Mouse (Mus musculus): ENCODE results near the gene Mettl1. TPM values are rescaled to one million over a fixed set of nuclear protein-coding genes. Genes with fewer than 3 reads are reported as not detected.
A peak's percentile ranks its signal among the peaks of the same experiment; 100 is the strongest.
"Not testable (repeated sequence)": the region's sequence is repeated elsewhere in the genome, so short reads cannot be mapped to it uniquely, and the experiment has no call there.

Gene Mettl1
- polyA plus RNA-seq, 1 experiment from 2014 or later = 58.6 TPM

- peak overlapping the region; percentile 54 for H3K9ac ChIP-seq
- ATAC-seq (ENCODE audit: insufficient number of reproducible peaks, low FRiP score, low TSS enrichment, low read depth) = no peak
- 73% methylated on average over 9 of the region's 9 CpGs for WGBS
- H3K36me3 ChIP-seq = peaks cover 24% of the 10 kb centered on the region
- H3K27ac ChIP-seq = no peak overlapping the region
- peaks cover 26% of the 10 kb centered on the region for H3K4me1 ChIP-seq
- H3K4me3 ChIP-seq = peak overlapping the region; percentile 68
- H3K4me2 ChIP-seq = peak overlapping the region; percentile 74
- no peaks in the 10 kb centered on the region for H3K9me3 ChIP-seq
- H3K27me3 ChIP-seq = peaks cover 16% of the 10 kb centered on the region
These were observed 30.0 kb downstream of the Mettl1 start for GRCm38 (mm10) chr10:127071203-127071602.

- not testable (repeated sequence) for H3K4me3 ChIP-seq; ATAC-seq (ENCODE audit: insufficient number of reproducible peaks, low FRiP score, low TSS enrichment, low read depth); H3K4me2 ChIP-seq; H3K9me3 ChIP-seq; H3K27ac ChIP-seq; H3K9ac ChIP-seq
- peaks cover 13% of the 10 kb centered on the region for H3K36me3 ChIP-seq
- 90% methylated on average over 4 of the region's 4 CpGs for WGBS
- peaks cover 26% of the 10 kb centered on the region for H3K27me3 ChIP-seq
- H3K4me1 ChIP-seq = peaks cover 26% of the 10 kb centered on the region
These were observed 31.1 kb downstream of the Mettl1 start for GRCm38 (mm10) chr10:127072270-127072669.

GRCm38 (mm10) chr10:127072969-127073368 lies 31.8 kb downstream of the Mettl1 start:
- peaks cover 26% of the 10 kb centered on the region for H3K4me1 ChIP-seq
- not testable (repeated sequence) for ATAC-seq (ENCODE audit: insufficient number of reproducible peaks, low FRiP score, low TSS enrichment, low read depth); H3K9me3 ChIP-seq; H3K36me3 ChIP-seq; H3K27ac ChIP-seq; H3K4me3 ChIP-seq; H3K9ac ChIP-seq; H3K4me2 ChIP-seq
- WGBS = 79% methylated on average over 2 of the region's 2 CpGs
- H3K27me3 ChIP-seq = peaks cover 33% of the 10 kb centered on the region

GRCm38 (mm10) chr10:127073981-127074380 lies 32.8 kb downstream of the Mettl1 start:
- no peak overlapping the region for H3K27ac ChIP-seq
- H3K27me3 ChIP-seq = peaks cover 43% of the 10 kb centered on the region
- no peak overlapping the region for H3K9ac ChIP-seq
- no peaks in the 10 kb centered on the region for H3K36me3 ChIP-seq
- no peak for ATAC-seq (ENCODE audit: insufficient number of reproducible peaks, low FRiP score, low TSS enrichment, low read depth)
- 92% methylated on average over 1 of the region's 1 CpGs for WGBS
- H3K4me1 ChIP-seq = peaks cover 23% of the 10 kb centered on the region
- no peaks in the 10 kb centered on the region for H3K9me3 ChIP-seq
- H3K4me2 ChIP-seq = no peak overlapping the region
- H3K4me3 ChIP-seq = no peak overlapping the region

GRCm38 (mm10) chr10:127075080-127075479 lies 33.9 kb downstream of the Mettl1 start, which contains the start of gene Agap2:
Agap2 (plus strand) TSS chr10:127075284.
- Histone ChIP-seq H3K4me1 (peaks cover 28% of the 10 kb centered on the region), H3K36me3 (no peaks in the 10 kb centered on the region), H3K27ac (no peak within 1 kb of the TSS), H3K4me3 (no peak within 1 kb of the TSS), H3K27me3 (peaks cover 54% of the 10 kb centered on the region), H3K4me2 (no peak within 1 kb of the TSS), H3K9me3 (no peaks in the 10 kb centered on the region), H3K9ac (no peak within 1 kb of the TSS)
- WGBS = 54% methylated on average over 9 of the region's 9 CpGs
- no peak for ATAC-seq (ENCODE audit: insufficient number of reproducible peaks, low FRiP score, low TSS enrichment, low read depth)

- Histone ChIP-seq H3K27ac (no peak overlapping the region), H3K4me2 (no peak overlapping the region), H3K9ac (no peak overlapping the region), H3K36me3 (no peaks in the 10 kb centered on the region), H3K4me1 (peaks cover 34% of the 10 kb centered on the region), H3K27me3 (peaks cover 60% of the 10 kb centered on the region), H3K4me3 (no peak overlapping the region), H3K9me3 (no peaks in the 10 kb centered on the region)
- no peak for ATAC-seq (ENCODE audit: insufficient number of reproducible peaks, low FRiP score, low TSS enrichment, low read depth)
- 54% methylated on average over 8 of the region's 8 CpGs for WGBS
These were observed 34.4 kb downstream of the Mettl1 start for GRCm38 (mm10) chr10:127075651-127076050.

GRCm38 (mm10) chr10:127076082-127076481 lies 34.9 kb downstream of the Mettl1 start:
- Histone ChIP-seq H3K27ac (no peak overlapping the region), H3K9me3 (no peaks in the 10 kb centered on the region), H3K27me3 (peaks cover 64% of the 10 kb centered on the region), H3K4me3 (no peak overlapping the region), H3K4me2 (no peak overlapping the region), H3K9ac (no peak overlapping the region), H3K4me1 (peaks cover 34% of the 10 kb centered on the region), H3K36me3 (no peaks in the 10 kb centered on the region)
- no peak for ATAC-seq (ENCODE audit: insufficient number of reproducible peaks, low FRiP score, low TSS enrichment, low read depth)
- 27% methylated on average over 4 of the region's 4 CpGs for WGBS

GRCm38 (mm10) chr10:127077515-127077914 lies 36.3 kb downstream of the Mettl1 start:
- Histone ChIP-seq H3K27ac (no peak overlapping the region), H3K4me1 (peaks cover 40% of the 10 kb centered on the region), H3K4me2 (no peak overlapping the region), H3K27me3 (peaks cover 79% of the 10 kb centered on the region), H3K9ac (no peak overlapping the region), H3K36me3 (no peaks in the 10 kb centered on the region), H3K9me3 (no peaks in the 10 kb centered on the region), H3K4me3 (no peak overlapping the region)
- WGBS = 2% methylated on average over 10 of the region's 10 CpGs
- ATAC-seq (ENCODE audit: insufficient number of reproducible peaks, low FRiP score, low TSS enrichment, low read depth) = no peak

- 2% methylated on average over 11 of the region's 12 CpGs for WGBS
- Histone ChIP-seq H3K9ac (no peak overlapping the region), H3K36me3 (no peaks in the 10 kb centered on the region)
These were observed 36.9 kb downstream of the Mettl1 start for GRCm38 (mm10) chr10:127078001-127078676.

GRCm38 (mm10) chr10:127078677-127079575 lies 37.7 kb downstream of the Mettl1 start:
- H3K9me3 ChIP-seq = no peaks in the 10 kb centered on the region
- ATAC-seq (ENCODE audit: insufficient number of reproducible peaks, low FRiP score, low TSS enrichment, low read depth) = peak; percentile 12; the same call in 1 of the 2 replicates
- H3K27ac ChIP-seq = no peak overlapping the region
- H3K9ac ChIP-seq = peak overlapping the region; percentile 37
- WGBS = 1% methylated on average over 31 of the region's 49 CpGs
- peaks cover 93% of the 10 kb centered on the region for H3K27me3 ChIP-seq
- peak overlapping the region; percentile 87 for H3K4me2 ChIP-seq
- peaks cover 40% of the 10 kb centered on the region for H3K4me1 ChIP-seq
- no peaks in the 10 kb centered on the region for H3K36me3 ChIP-seq
- H3K4me3 ChIP-seq = peak overlapping the region; percentile 43

More at GRCm38 (mm10) chr10:127078001-127078676, 36.9 kb downstream of the Mettl1 start:
- ATAC-seq (ENCODE audit: insufficient number of reproducible peaks, low FRiP score, low TSS enrichment, low read depth) = no peak
- no peaks in the 10 kb centered on the region for H3K9me3 ChIP-seq
- no peak overlapping the region for H3K27ac ChIP-seq
- H3K4me2 ChIP-seq = peak overlapping the region; percentile 87; the same call in 1 of the 2 replicates
- H3K27me3 ChIP-seq = peaks cover 85% of the 10 kb centered on the region
- peaks cover 40% of the 10 kb centered on the region for H3K4me1 ChIP-seq
- H3K4me3 ChIP-seq = peak overlapping the region; percentile 43

GRCm38 (mm10) chr10:127079665-127080391 lies 38.6 kb downstream of the Mettl1 start:
- no peak for ATAC-seq (ENCODE audit: insufficient number of reproducible peaks, low FRiP score, low TSS enrichment, low read depth)
- Histone ChIP-seq H3K27ac (no peak overlapping the region), H3K4me1 (peaks cover 40% of the 10 kb centered on the region), H3K36me3 (no peaks in the 10 kb centered on the region), H3K9ac (peak overlapping the region; percentile 37), H3K4me2 (peak overlapping the region; percentile 87), H3K9me3 (no peaks in the 10 kb centered on the region), H3K4me3 (peak overlapping the region; percentile 43), H3K27me3 (peaks cover 99% of the 10 kb centered on the region)
- WGBS = 5% methylated on average over 67 of the region's 70 CpGs
